Mouse (Mus musculus): ENCODE measurements around the gene Atp11a. TPM values are rescaled to one million over a fixed set of nuclear protein-coding genes. Genes with fewer than 3 reads are reported as not detected.

Atp11a gene
- 9.1 and 10.8 TPM in 2 replicates for polyA plus RNA-seq (2014; fragmentation: Nextera tagmentation; extraction: Ambion mirVana)

DNA sequence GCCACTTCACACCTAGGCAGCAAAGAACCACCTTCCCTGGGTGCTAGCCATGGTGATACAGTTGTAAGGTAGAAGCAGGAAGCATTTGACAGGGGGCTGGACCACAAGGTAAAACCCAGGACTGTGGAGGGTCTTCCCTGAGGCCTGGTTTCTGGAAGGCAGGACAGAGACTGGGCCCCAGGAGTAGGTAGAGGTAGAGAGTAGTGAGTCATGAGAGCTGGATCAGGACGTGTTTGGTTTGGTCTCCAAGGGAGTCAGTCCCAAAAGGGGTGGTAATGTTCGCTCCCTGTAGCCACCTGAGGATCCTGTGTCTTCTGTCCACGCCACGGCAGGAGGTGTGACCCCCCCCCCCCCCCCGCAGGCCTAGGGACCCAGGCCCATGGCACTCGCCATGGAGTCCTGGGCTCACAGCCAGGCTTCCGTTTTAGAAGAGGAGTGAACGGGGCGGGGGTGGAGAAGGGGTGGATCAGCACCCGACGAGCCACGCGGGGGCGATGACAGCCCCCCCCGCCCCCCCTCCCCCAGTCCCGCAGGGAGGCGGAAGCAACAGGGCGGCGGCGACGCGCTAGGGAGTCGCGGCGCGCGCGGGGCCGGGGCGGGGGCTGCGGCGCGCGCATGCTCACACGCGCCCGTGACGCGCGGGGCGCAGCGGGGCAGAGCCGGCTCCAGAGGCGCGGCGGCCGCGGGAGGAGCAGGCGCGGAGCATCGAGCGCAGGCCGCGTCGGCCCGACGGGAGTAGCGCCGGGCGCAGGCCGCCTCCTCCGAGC lies at the start of gene Atp11a:
Gene Atp11a, plus strand, starts transcription at position 624 of the 767 bp plus-strand sequence.
- Histone ChIP-seq H3K27me3 (replicated peaks; ENCODE audit: control insufficient read depth, insufficient read depth, low read length) (no peaks in the 10 kb centered on the region), H3K36me3 (ENCODE audit: control insufficient read depth, insufficient read depth, low read length) (no peaks in the 10 kb centered on the region), H3K9me3 (replicated peaks; ENCODE audit: control insufficient read depth, low read length) (no peaks in the 10 kb centered on the region), H3K27ac (ENCODE audit: low read depth, low read length) (peak within 1 kb of the TSS; percentile 70; the same call in 1 of the 2 replicates), H3K9ac (ENCODE audit: low read length) (peak within 1 kb of the TSS; percentile 91), H3K4me2 (ENCODE audit: low read length) (peak within 1 kb of the TSS; percentile 80), H3K4me1 (ENCODE audit: control insufficient read depth, insufficient read depth, low read length) (peaks cover 3% of the 10 kb centered on the region), H3K4me3 (ENCODE audit: low read depth, low read length) (peak within 1 kb of the TSS; percentile 83)
- ATAC-seq (peak; percentile 92), DNase-seq (ENCODE audit: low spot score) (peak; percentile 88)
- 2% methylated on average over 27 of the region's 62 CpGs for WGBS

DNA sequence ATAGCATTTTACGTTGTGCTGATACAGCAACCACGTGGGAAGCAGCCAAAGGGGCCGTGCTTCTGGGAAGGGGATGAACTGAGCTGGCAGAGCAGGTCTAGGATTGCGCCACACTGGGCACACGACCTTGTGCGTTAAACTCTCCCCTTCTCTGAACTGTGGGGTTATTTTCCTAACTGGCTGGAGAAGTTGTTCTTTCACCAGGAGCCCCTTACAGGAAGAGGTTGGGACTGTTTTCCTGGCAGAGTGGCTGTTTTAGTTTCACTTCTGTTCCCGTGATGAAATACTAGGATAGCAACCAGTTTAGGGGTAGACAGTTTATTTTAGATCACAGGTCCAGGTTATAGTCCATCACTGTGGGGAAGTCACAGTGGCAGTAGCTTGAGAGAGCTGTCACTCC lies 45.2 kb upstream of the Atp11a start:
- Histone ChIP-seq H3K27ac (ENCODE audit: low read depth, low read length) (no peak overlapping the region), H3K9me3 (replicated peaks; ENCODE audit: control insufficient read depth, low read length) (no peaks in the 10 kb centered on the region), H3K4me2 (ENCODE audit: low read length) (no peak overlapping the region), H3K9ac (ENCODE audit: low read length) (no peak overlapping the region), H3K4me1 (ENCODE audit: control insufficient read depth, insufficient read depth, low read length) (no peaks in the 10 kb centered on the region), H3K27me3 (replicated peaks; ENCODE audit: control insufficient read depth, insufficient read depth, low read length) (no peaks in the 10 kb centered on the region), H3K4me3 (ENCODE audit: low read depth, low read length) (no peak overlapping the region), H3K36me3 (ENCODE audit: control insufficient read depth, insufficient read depth, low read length) (no peaks in the 10 kb centered on the region)
- DNase-seq (ENCODE audit: low spot score) (no peak), ATAC-seq (no peak)
- WGBS = 81% methylated on average over 7 of the region's 7 CpGs

DNA sequence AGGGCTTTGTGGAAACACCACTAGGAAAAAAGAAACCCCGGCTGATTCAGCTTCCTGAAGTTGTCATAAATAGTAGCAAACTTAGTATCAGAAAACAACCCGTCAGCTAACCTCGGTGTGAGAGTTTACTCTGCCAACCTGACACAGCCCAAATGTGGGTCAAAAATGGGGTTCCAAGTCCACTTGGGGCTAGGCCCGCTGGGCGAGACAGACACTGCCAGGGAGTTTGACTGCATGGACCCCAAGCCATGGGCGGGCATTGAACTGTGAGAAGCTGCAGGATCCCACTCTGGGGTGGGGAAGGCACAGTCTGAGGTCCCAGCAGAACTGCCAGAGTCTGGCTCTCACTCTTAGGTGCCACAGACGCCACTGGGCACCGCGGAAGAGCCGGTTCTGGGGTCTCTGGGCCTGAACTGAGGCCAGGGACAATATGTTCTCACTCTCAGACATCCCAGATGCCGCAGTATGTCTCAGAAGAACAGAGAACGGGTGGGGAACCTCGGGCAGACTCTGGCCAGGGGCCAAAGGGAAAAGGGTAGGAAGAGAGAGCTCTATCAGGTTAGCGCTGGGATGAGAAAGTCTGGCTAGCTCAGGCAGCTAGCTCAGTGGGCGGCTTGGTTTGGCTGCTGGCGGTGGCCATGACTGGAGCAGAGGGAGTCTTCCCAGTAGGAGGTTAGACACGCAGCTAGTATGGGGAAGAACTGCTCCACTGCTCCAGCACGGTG lies 40.8 kb upstream of the Atp11a start:
- H3K4me1 ChIP-seq (ENCODE audit: control insufficient read depth, insufficient read depth, low read length) = no peaks in the 10 kb centered on the region
- WGBS = 81% methylated on average over 18 of the region's 18 CpGs

DNA sequence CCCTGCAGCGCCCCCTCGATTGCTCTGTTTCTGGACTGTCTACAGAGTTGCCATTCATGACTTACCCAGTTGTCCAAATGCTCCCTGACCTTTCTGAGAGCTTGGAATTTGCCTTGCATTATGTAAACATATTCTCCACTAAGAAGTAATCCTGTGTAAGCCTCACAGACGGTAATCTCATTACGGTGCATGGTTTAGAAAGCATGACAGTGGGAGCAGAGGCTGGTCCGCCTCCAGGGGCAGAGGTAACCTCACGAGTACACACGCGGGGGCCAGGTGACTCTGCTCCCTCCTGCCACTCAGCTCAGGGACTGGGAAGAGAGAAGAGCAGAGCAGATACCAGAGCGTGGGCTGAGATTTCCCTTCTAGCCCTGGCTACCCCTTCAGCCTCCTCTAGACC lies 37.7 kb upstream of the Atp11a start:
- ATAC-seq (no peak), DNase-seq (ENCODE audit: low spot score) (no peak)
- Histone ChIP-seq H3K4me2 (ENCODE audit: low read length) (no peak overlapping the region), H3K27ac (ENCODE audit: low read depth, low read length) (no peak overlapping the region), H3K27me3 (replicated peaks; ENCODE audit: control insufficient read depth, insufficient read depth, low read length) (no peaks in the 10 kb centered on the region), H3K9me3 (replicated peaks; ENCODE audit: control insufficient read depth, low read length) (no peaks in the 10 kb centered on the region), H3K9ac (ENCODE audit: low read length) (no peak overlapping the region), H3K4me1 (ENCODE audit: control insufficient read depth, insufficient read depth, low read length) (no peaks in the 10 kb centered on the region), H3K4me3 (ENCODE audit: low read depth, low read length) (no peak overlapping the region), H3K36me3 (ENCODE audit: control insufficient read depth, insufficient read depth, low read length) (no peaks in the 10 kb centered on the region)
- 80% methylated on average over 9 of the region's 9 CpGs for WGBS

More for the DNA sequence above, 40.8 kb upstream of the Atp11a start:
- ATAC-seq (no peak), DNase-seq (ENCODE audit: low spot score) (no peak)
- no peak overlapping the region for H3K9ac ChIP-seq (ENCODE audit: low read length)
- no peaks in the 10 kb centered on the region for H3K36me3 ChIP-seq (ENCODE audit: control insufficient read depth, insufficient read depth, low read length)
- H3K4me3 ChIP-seq (ENCODE audit: low read depth, low read length) = no peak overlapping the region
- no peaks in the 10 kb centered on the region for H3K9me3 ChIP-seq (replicated peaks; ENCODE audit: control insufficient read depth, low read length)
- no peaks in the 10 kb centered on the region for H3K27me3 ChIP-seq (replicated peaks; ENCODE audit: control insufficient read depth, insufficient read depth, low read length)
- no peak overlapping the region for H3K4me2 ChIP-seq (ENCODE audit: low read length)
- H3K27ac ChIP-seq (ENCODE audit: low read depth, low read length) = no peak overlapping the region

DNA sequence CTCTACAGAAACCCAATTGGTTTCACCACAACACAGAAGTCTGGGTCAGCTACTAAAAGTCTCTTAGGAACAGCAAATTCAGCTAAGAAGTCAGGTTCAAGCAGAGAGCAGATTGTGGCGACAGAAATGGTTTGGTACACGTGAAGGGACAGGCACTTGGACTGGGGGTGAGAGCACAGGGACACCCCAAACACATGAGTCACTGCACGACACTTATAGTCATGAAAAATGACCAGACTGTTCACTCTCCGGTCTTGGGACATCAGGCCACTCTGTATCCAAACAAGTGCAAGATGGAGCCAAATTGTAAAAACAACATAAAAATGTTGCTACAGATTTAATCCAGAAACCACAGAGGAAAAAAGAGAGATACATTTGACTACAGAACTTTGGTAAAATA lies 28.2 kb upstream of the Atp11a start:
- Histone ChIP-seq H3K36me3 (ENCODE audit: control insufficient read depth, insufficient read depth, low read length) (no peaks in the 10 kb centered on the region), H3K4me2 (ENCODE audit: low read length) (no peak overlapping the region), H3K9ac (ENCODE audit: low read length) (no peak overlapping the region), H3K4me1 (ENCODE audit: control insufficient read depth, insufficient read depth, low read length) (peaks cover 4% of the 10 kb centered on the region; the same call in 1 of the 2 replicates), H3K27me3 (replicated peaks; ENCODE audit: control insufficient read depth, insufficient read depth, low read length) (no peaks in the 10 kb centered on the region), H3K4me3 (ENCODE audit: low read depth, low read length) (no peak overlapping the region), H3K9me3 (replicated peaks; ENCODE audit: control insufficient read depth, low read length) (no peaks in the 10 kb centered on the region), H3K27ac (ENCODE audit: low read depth, low read length) (no peak overlapping the region)
- ATAC-seq = no peak
- WGBS = 84% methylated on average over 4 of the region's 4 CpGs
- DNase-seq (ENCODE audit: low spot score) = no peak

DNA sequence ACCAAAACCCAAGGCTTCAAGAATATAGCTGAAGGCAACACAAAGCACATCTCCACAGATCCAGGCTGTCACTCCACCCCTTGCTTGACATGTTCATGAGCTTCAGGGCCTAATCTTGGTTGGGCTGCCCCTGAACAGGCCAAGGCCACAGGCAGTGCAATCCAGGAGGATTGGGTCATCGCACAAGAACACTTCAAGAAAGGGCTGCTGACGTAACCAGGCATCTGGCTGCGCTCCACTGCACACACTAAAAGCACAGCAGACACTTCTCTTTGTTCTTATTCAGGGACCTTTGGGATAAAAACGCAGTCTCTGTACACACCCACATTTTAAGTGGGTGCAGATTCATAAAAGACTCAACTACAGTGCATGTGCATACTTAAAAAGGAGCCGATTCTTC lies 26.0 kb upstream of the Atp11a start:
- 8% methylated on average over 5 of the region's 5 CpGs for WGBS
- Histone ChIP-seq H3K27ac (ENCODE audit: low read depth, low read length) (peak overlapping the region; percentile 10; the same call in 1 of the 2 replicates), H3K9me3 (replicated peaks; ENCODE audit: control insufficient read depth, low read length) (no peaks in the 10 kb centered on the region), H3K4me1 (ENCODE audit: control insufficient read depth, insufficient read depth, low read length) (peaks cover 4% of the 10 kb centered on the region; the same call in 1 of the 2 replicates), H3K4me3 (ENCODE audit: low read depth, low read length) (no peak overlapping the region), H3K9ac (ENCODE audit: low read length) (no peak overlapping the region), H3K27me3 (replicated peaks; ENCODE audit: control insufficient read depth, insufficient read depth, low read length) (no peaks in the 10 kb centered on the region), H3K4me2 (ENCODE audit: low read length) (no peak overlapping the region), H3K36me3 (ENCODE audit: control insufficient read depth, insufficient read depth, low read length) (no peaks in the 10 kb centered on the region)
- peak; percentile 93 for ATAC-seq
- peak; percentile 81 for DNase-seq (ENCODE audit: low spot score)

DNA sequence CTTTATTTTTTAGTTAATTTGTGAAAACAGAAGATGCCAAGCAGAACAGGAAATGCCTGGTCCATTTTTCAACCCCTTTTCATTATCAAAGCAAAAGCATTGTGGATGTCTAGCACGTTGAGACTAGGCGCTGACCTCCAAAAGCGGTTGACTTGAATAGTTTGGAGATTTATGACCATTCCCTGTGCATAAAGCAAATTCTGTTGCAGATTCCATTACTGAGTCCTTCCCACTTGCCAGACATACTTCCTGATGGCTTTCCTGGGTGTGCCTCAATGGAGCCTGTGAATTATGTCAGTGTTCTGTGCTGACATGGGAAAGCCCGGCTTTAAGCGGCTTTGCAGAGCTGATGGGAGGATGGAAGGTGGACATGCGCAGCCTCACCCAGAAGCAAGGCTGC lies 24.4 kb upstream of the Atp11a start:
- Histone ChIP-seq H3K4me2 (ENCODE audit: low read length) (no peak overlapping the region), H3K9ac (ENCODE audit: low read length) (no peak overlapping the region), H3K27ac (ENCODE audit: low read depth, low read length) (no peak overlapping the region), H3K27me3 (replicated peaks; ENCODE audit: control insufficient read depth, insufficient read depth, low read length) (no peaks in the 10 kb centered on the region), H3K9me3 (replicated peaks; ENCODE audit: control insufficient read depth, low read length) (no peaks in the 10 kb centered on the region), H3K4me3 (ENCODE audit: low read depth, low read length) (no peak overlapping the region), H3K4me1 (ENCODE audit: control insufficient read depth, insufficient read depth, low read length) (peaks cover 4% of the 10 kb centered on the region; the same call in 1 of the 2 replicates), H3K36me3 (ENCODE audit: control insufficient read depth, insufficient read depth, low read length) (no peaks in the 10 kb centered on the region)
- no peak for DNase-seq (ENCODE audit: low spot score)
- ATAC-seq = no peak
- WGBS = 91% methylated on average over 6 of the region's 6 CpGs

DNA sequence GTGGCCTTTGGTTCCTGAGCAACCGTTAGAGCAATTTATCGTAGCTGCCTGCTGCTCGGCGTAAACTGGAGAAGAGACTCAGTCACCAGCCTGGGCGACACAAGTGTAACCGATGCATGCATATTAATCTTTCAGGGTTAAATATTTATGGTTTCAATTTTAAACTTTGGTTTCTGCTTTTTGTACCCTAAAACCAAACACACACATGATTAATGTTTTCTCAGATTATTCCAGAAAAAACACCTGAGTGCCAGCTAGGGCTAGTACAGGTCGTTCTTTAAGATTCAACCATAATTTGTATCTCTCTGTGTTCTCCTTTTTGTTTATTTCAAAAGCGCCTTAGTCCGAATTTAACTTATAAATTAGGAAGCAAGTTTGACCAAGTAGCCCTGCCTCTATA lies 17.7 kb upstream of the Atp11a start:
- H3K4me1 ChIP-seq (ENCODE audit: control insufficient read depth, insufficient read depth, low read length) = no peaks in the 10 kb centered on the region
- H3K4me2 ChIP-seq (ENCODE audit: low read length) = no peak overlapping the region
- no peak overlapping the region for H3K4me3 ChIP-seq (ENCODE audit: low read depth, low read length)
- H3K27me3 ChIP-seq (replicated peaks; ENCODE audit: control insufficient read depth, insufficient read depth, low read length) = no peaks in the 10 kb centered on the region
- no peaks in the 10 kb centered on the region for H3K36me3 ChIP-seq (ENCODE audit: control insufficient read depth, insufficient read depth, low read length)
- no peak overlapping the region for H3K27ac ChIP-seq (ENCODE audit: low read depth, low read length)
- ATAC-seq (no peak), DNase-seq (ENCODE audit: low spot score) (no peak)
- no peak overlapping the region for H3K9ac ChIP-seq (ENCODE audit: low read length)
- 90% methylated on average over 9 of the region's 9 CpGs for WGBS
- no peaks in the 10 kb centered on the region for H3K9me3 ChIP-seq (replicated peaks; ENCODE audit: control insufficient read depth, low read length)

DNA sequence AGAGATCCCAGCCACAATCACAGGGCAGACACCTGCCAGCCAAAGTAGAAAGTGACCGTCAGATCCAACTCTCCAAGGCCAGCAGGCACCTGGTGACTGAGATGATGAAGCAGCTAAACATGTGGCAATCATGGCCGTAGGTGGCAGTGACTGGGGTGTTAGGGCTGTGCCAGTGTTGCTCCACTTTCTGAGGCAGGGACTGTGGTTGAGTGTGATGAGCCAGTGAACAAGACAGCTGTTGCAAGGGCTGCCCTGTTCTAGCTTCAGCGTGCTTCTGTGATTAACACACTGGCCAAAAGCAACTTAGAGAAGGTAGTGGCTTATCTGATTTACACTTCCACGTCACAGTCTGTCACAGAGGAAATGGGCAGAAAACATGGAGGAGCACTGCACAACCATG lies 13.4 kb upstream of the Atp11a start:
- Histone ChIP-seq H3K4me3 (ENCODE audit: low read depth, low read length) (no peak overlapping the region), H3K4me2 (ENCODE audit: low read length) (no peak overlapping the region), H3K9ac (ENCODE audit: low read length) (no peak overlapping the region), H3K27me3 (replicated peaks; ENCODE audit: control insufficient read depth, insufficient read depth, low read length) (no peaks in the 10 kb centered on the region), H3K27ac (ENCODE audit: low read depth, low read length) (no peak overlapping the region), H3K9me3 (replicated peaks; ENCODE audit: control insufficient read depth, low read length) (no peaks in the 10 kb centered on the region), H3K36me3 (ENCODE audit: control insufficient read depth, insufficient read depth, low read length) (no peaks in the 10 kb centered on the region), H3K4me1 (ENCODE audit: control insufficient read depth, insufficient read depth, low read length) (no peaks in the 10 kb centered on the region)
- 91% methylated on average over 4 of the region's 4 CpGs for WGBS
- DNase-seq (ENCODE audit: low spot score) = no peak
- no peak for ATAC-seq
